Mouse (Mus musculus) heart, adult 8-10 months (tissue): ENCODE data around the gene Arhgap31. TPM values are rescaled to one million over a fixed set of nuclear protein-coding genes. Genes with fewer than 3 reads are reported as not detected.
A peak's percentile ranks its signal among the peaks of the same experiment; 100 is the strongest.

Source experiments
- DNase-seq: peaks from one replicate; pipeline ENCODE4 v3.0.0; 2022; ENCODE audit warnings: low spot score
- total RNA-seq, 4 experiments: library from RNA; stranded (reverse); gene quantifications; 2 replicates each; pipeline ENCODE4 v1.2.4; 2022

Arhgap31 gene
- total RNA-seq, result 10 to 100 TPM; 32.9 to 44.3 (median 39.1) TPM

- peak; percentile 93 for DNase-seq
Observed at GRCm38 (mm10) chr16:38712581-38713403, at the start of gene Arhgap31. Gene Arhgap31 (minus strand): TSS chr16:38713274.

GRCm38 (mm10) chr16:38762401-38762800 is 49.3 kb upstream of the Arhgap31 start:
- no peak for DNase-seq

GRCm38 (mm10) chr16:38761972-38762371 is 48.9 kb upstream of the Arhgap31 start:
- no peak for DNase-seq

GRCm38 (mm10) chr16:38760834-38761375 is 47.8 kb upstream of the Arhgap31 start:
- DNase-seq, result no peak

- no peak for DNase-seq
Observed at GRCm38 (mm10) chr16:38760239-38760638, 47.2 kb upstream of the Arhgap31 start.

GRCm38 (mm10) chr16:38758104-38758861 is 45.2 kb upstream of the Arhgap31 start:
- DNase-seq, result peak; percentile 75

- no peak for DNase-seq
Observed at GRCm38 (mm10) chr16:38757626-38758025, 44.6 kb upstream of the Arhgap31 start.

- no peak for DNase-seq
Observed at GRCm38 (mm10) chr16:38756572-38756971, 43.5 kb upstream of the Arhgap31 start.

GRCm38 (mm10) chr16:38756177-38756503 is 43.1 kb upstream of the Arhgap31 start:
- DNase-seq, result no peak

GRCm38 (mm10) chr16:38755452-38756176 is 42.5 kb upstream of the Arhgap31 start:
- DNase-seq, result no peak

- no peak for DNase-seq
Observed at GRCm38 (mm10) chr16:38753631-38754030, 40.6 kb upstream of the Arhgap31 start.

GRCm38 (mm10) chr16:38750803-38751202 is 37.7 kb upstream of the Arhgap31 start:
- no peak for DNase-seq

GRCm38 (mm10) chr16:38743941-38744673 is 31.0 kb upstream of the Arhgap31 start:
- DNase-seq, result peak; percentile 67

GRCm38 (mm10) chr16:38742659-38743131 is 29.6 kb upstream of the Arhgap31 start:
- no peak for DNase-seq

- DNase-seq, result peak; percentile 81
Observed at GRCm38 (mm10) chr16:38742113-38742658, 29.1 kb upstream of the Arhgap31 start, which contains the start of gene B4galt4. Gene B4galt4 (plus strand): TSS chr16:38742264.

- no peak for DNase-seq
Observed at GRCm38 (mm10) chr16:38741204-38741903, 28.3 kb upstream of the Arhgap31 start.

GRCm38 (mm10) chr16:38730921-38731320 is 17.8 kb upstream of the Arhgap31 start:
- peak; percentile 72 for DNase-seq

GRCm38 (mm10) chr16:38729610-38730288 is 16.7 kb upstream of the Arhgap31 start:
- DNase-seq, result peak; percentile 69

GRCm38 (mm10) chr16:38729139-38729538 is 16.1 kb upstream of the Arhgap31 start:
- DNase-seq, result no peak
